Comparison of ENCODE assay signal across 27 mouse cellular contexts in the genomic region with DNA sequence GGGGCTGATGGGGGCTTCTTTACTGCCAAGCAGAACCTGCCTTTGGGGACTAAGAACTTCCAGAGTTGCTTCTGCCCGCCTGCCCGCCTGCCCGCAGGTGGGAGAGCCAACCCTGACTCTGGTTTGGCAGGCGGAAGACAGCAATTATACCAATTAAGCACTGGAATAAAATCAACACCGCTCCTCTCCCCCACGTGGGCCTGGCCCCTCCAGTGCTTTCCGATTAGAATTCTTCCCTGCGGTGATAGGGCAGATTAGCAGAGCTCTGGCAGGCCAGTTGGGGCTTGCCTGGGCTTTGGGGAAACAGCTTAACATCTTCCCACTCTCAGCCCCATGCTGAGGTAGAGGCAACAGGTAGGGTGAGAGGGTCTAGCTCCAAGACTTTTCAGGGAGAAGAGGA.
DNase-seq lines count a peak whose midpoint lies in the region; ATAC-seq and TF ChIP-seq lines count a peak whose summit lies in the region.
"Had no signal": no experiment of that assay in that cellular context is flagged by ENCODE, and none has a peak within 500 bp of the region (broad histone marks: within the 10 kb centered on the region; RNA-seq: fewer than 3 reads in every experiment).

No protein-coding gene starts in this region.

- no peak overlapping the region for H3K4me3 ChIP-seq in forebrain, postnatal 0 days (ENCODE audit: low read depth, low read length)
- H3K4me3 ChIP-seq in forebrain, embryonic 13.5 days: no peak overlapping the region
- peak overlapping the region; percentile 26; the same call in 1 of the 2 replicates for H3K4me3 ChIP-seq in E14TG2a.4 (replicated peaks; ENCODE audit: low read length)
- no peak overlapping the region for H3K4me3 ChIP-seq in embryonic facial prominence, embryonic 13.5 days
- H3K4me3 ChIP-seq: heart, embryonic 13.5 days; limb, embryonic 10.5 days; limb, embryonic 15.5 days; liver, embryonic 13.5 days; midbrain, embryonic 15.5 days; neural tube, embryonic 15.5 days; stomach, embryonic 15.5 days had no signal

- no peaks in the 10 kb centered on the region for H3K4me1 ChIP-seq in forebrain, postnatal 0 days (ENCODE audit: insufficient read depth)
- no peaks in the 10 kb centered on the region for H3K4me1 ChIP-seq in forebrain, embryonic 13.5 days
- H3K4me1 ChIP-seq in E14TG2a.4 (replicated peaks; ENCODE audit: low read depth, low read length): peaks cover 5% of the 10 kb centered on the region; the same call in 1 of the 2 replicates
- peaks cover 7% of the 10 kb centered on the region; the same call in 1 of the 2 replicates for H3K4me1 ChIP-seq in embryonic facial prominence, embryonic 13.5 days
- H3K4me1 ChIP-seq: heart, embryonic 13.5 days; limb, embryonic 15.5 days; liver, embryonic 13.5 days; midbrain, embryonic 15.5 days; neural tube, embryonic 15.5 days; stomach, embryonic 15.5 days had no signal

- no peaks in the 10 kb centered on the region for H3K27me3 ChIP-seq in forebrain, postnatal 0 days (ENCODE audit: insufficient read depth, low read length)
- 0 out of 2 replicates have a peak, but pooled peaks cover 8% of the 10 kb centered on the region for H3K27me3 ChIP-seq in forebrain, embryonic 13.5 days
- peaks cover 10% of the 10 kb centered on the region; the same call in 1 of the 2 replicates for H3K27me3 ChIP-seq in E14TG2a.4 (ENCODE audit: insufficient read depth, low read length)
- H3K27me3 ChIP-seq in embryonic facial prominence, embryonic 13.5 days: no peaks in the 10 kb centered on the region
- H3K27me3 ChIP-seq: liver, embryonic 13.5 days; midbrain, embryonic 15.5 days; neural tube, embryonic 15.5 days; Patski; stomach, embryonic 15.5 days had no signal

- peak; percentile 27; the same call in 1 of the 2 replicates for ATAC-seq in forebrain, postnatal 0 days
- ATAC-seq in forebrain, embryonic 13.5 days: no peak
- ATAC-seq in embryonic facial prominence, embryonic 13.5 days (ENCODE audit: insufficient number of reproducible peaks, insufficient read depth, low FRiP score, low TSS enrichment, low read depth): 0 out of 2 replicates have a peak, but pooled peaks have one; percentile 11
- ATAC-seq: intestine, postnatal 0 days; midbrain, embryonic 15.5 days; Patski had no signal

- DNase-seq in forebrain, postnatal 0 days: peak; percentile 29
- peak; percentile 45 for DNase-seq in Muller cell, postnatal 12 days (ENCODE audit: inconsistent ontology term)
- no peak for DNase-seq in MN1 (ENCODE audit: low spot score)
- DNase-seq: adrenal gland, postnatal 14 days; B cell, adult 2 months; cerebellum, adult 11-12 months; gastrocnemius, postnatal 10 days; heart, postnatal 10 days; kidney, adult 9 months; kidney, postnatal 10 days; liver, embryonic 13.5 days; lung, adult 18-20 months; lung, postnatal 10 days; right cerebral cortex, adult 18-20 months had no signal

- WGBS in forebrain, postnatal 0 days: 22% methylated on average over 8 of the region's 8 CpGs
- 33% methylated on average over 8 of the region's 8 CpGs for WGBS in forebrain, embryonic 13.5 days
- 17% methylated on average over 8 of the region's 8 CpGs for WGBS in embryonic facial prominence, embryonic 13.5 days

- H3K9ac ChIP-seq in forebrain, postnatal 0 days: no peak overlapping the region
- H3K9ac ChIP-seq in forebrain, embryonic 13.5 days: no peak overlapping the region
- H3K9ac ChIP-seq in embryonic facial prominence, embryonic 13.5 days: no peak overlapping the region
- H3K9ac ChIP-seq: heart, embryonic 13.5 days; hindbrain, embryonic 14.5 days; limb, embryonic 15.5 days; liver, embryonic 13.5 days; midbrain, embryonic 15.5 days; neural tube, embryonic 15.5 days; stomach, embryonic 15.5 days had no signal

- H3K9me3 ChIP-seq in forebrain, postnatal 0 days (ENCODE audit: low read length): 0 out of 2 replicates have a peak, but pooled peaks cover 3% of the 10 kb centered on the region
- peaks cover 4% of the 10 kb centered on the region for H3K9me3 ChIP-seq in forebrain, embryonic 13.5 days (replicated peaks)
- 0 out of 2 replicates have a peak, but pooled peaks cover 6% of the 10 kb centered on the region for H3K9me3 ChIP-seq in E14TG2a.4 (ENCODE audit: low read length)
- H3K9me3 ChIP-seq in embryonic facial prominence, embryonic 13.5 days: 0 out of 2 replicates have a peak, but pooled peaks cover 5% of the 10 kb centered on the region
- H3K9me3 ChIP-seq: limb, embryonic 10.5 days; limb, embryonic 15.5 days; liver, embryonic 13.5 days; midbrain, embryonic 15.5 days; neural tube, embryonic 15.5 days; stomach, embryonic 15.5 days had no signal

- H3K27ac ChIP-seq in forebrain, postnatal 0 days (ENCODE audit: low read depth, low read length): no peak overlapping the region
- H3K27ac ChIP-seq in forebrain, embryonic 13.5 days: no peak overlapping the region
- no peak overlapping the region for H3K27ac ChIP-seq in embryonic facial prominence, embryonic 13.5 days
- H3K27ac ChIP-seq: heart, embryonic 13.5 days; hindbrain, embryonic 14.5 days; limb, embryonic 10.5 days; limb, embryonic 15.5 days; liver, embryonic 13.5 days; macrophage; midbrain, embryonic 15.5 days; neural tube, embryonic 15.5 days; stomach, embryonic 15.5 days had no signal

- no peak for TF ChIP-seq CTCF in forebrain, postnatal 0 days (IDR thresholded peaks at IDR 0.05; ENCODE audit: low read depth)
- no peak for TF ChIP-seq CTCF in E14TG2a.4 (conservative IDR thresholded peaks at IDR 0.05; ENCODE audit: low read length)

- H3K36me3 ChIP-seq in forebrain, postnatal 0 days (ENCODE audit: insufficient read depth): no peaks in the 10 kb centered on the region
- H3K36me3 ChIP-seq in forebrain, embryonic 13.5 days (ENCODE audit: poor library complexity, severe bottlenecking): no peaks in the 10 kb centered on the region
- no peaks in the 10 kb centered on the region for H3K36me3 ChIP-seq in E14TG2a.4 (ENCODE audit: insufficient read depth, low read length)
- no peaks in the 10 kb centered on the region for H3K36me3 ChIP-seq in embryonic facial prominence, embryonic 13.5 days
- H3K36me3 ChIP-seq: limb, embryonic 10.5 days; limb, embryonic 15.5 days; liver, embryonic 13.5 days; midbrain, embryonic 15.5 days; neural tube, embryonic 15.5 days; stomach, embryonic 15.5 days had no signal

- no peak overlapping the region for H3K4me2 ChIP-seq in forebrain, postnatal 0 days (ENCODE audit: low read depth)
- no peak overlapping the region for H3K4me2 ChIP-seq in forebrain, embryonic 13.5 days
- H3K4me2 ChIP-seq in embryonic facial prominence, embryonic 13.5 days: no peak overlapping the region
- H3K4me2 ChIP-seq: heart, embryonic 13.5 days; hindbrain, embryonic 14.5 days; limb, embryonic 15.5 days; liver, embryonic 13.5 days; midbrain, embryonic 15.5 days; neural tube, embryonic 15.5 days; stomach, embryonic 15.5 days had no signal
